Mouse (Mus musculus) hematopoietic stem cell, adult 5-6 weeks (primary cell): Measurements from ENCODE around the gene Gm13695. TPM values are rescaled to one million over a fixed set of nuclear protein-coding genes. Genes with fewer than 3 reads are reported as not detected.
"Not testable (repeated sequence)": the region's sequence is repeated elsewhere in the genome, so short reads cannot be mapped to it uniquely, and the experiment has no call there.

Experiments
- ATAC-seq, 2 experiments: fragments of 125-278 bp in 1 of 2; replicated peaks in 1 of 2; 2 replicates each; pipeline ENCODE4 v1.8.0; 2016 to 2017; ENCODE audit warnings: inconsistent platforms in 2 of 2, mild to moderate bottlenecking in 2 of 2, moderate number of reproducible peaks in 2 of 2, low read depth in 1 of 2, moderate TSS enrichment in 1 of 2; ENCODE audit not compliant: low FRiP score in 2 of 2, poor library complexity in 2 of 2, severe bottlenecking in 2 of 2, insufficient read depth in 1 of 2, low TSS enrichment in 1 of 2
- total RNA-seq: library from RNA; stranded (forward); fragments of 172-1452, 232-1000 nt; gene quantifications from 2 replicates; pipeline ENCODE4 v1.2.3, GENCODE M21; 2017

The Gm13695 gene
- total RNA-seq, result not detected in 2 replicates

DNA sequence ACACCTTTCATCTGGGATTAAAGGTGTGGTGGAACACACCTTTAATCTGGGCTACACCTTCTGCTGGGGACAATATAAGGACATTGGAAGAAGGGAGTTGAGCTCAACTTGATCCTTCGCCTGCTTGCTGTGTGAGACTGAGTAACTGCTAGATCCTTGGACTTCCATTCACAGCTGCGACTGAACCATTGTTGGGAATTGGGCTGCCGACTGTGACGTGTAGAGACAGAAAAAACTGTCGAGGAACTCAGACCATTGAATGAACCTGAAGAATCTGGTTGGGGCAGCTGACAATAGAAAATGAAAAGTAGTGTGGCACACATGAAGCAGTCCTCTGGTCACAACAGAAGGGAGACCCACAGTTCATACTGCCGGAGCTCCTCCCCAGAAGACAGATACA, at the start of gene Gm13695:
Gm13695 (plus strand) TSS at position 301 of the 400 bp plus-strand sequence.
- ATAC-seq, result not testable (repeated sequence)

GRCm38 (mm10) chr2:83929478-83930088, 37.5 kb upstream of the Gm13695 start:
- peak; percentile 100 for ATAC-seq

DNA sequence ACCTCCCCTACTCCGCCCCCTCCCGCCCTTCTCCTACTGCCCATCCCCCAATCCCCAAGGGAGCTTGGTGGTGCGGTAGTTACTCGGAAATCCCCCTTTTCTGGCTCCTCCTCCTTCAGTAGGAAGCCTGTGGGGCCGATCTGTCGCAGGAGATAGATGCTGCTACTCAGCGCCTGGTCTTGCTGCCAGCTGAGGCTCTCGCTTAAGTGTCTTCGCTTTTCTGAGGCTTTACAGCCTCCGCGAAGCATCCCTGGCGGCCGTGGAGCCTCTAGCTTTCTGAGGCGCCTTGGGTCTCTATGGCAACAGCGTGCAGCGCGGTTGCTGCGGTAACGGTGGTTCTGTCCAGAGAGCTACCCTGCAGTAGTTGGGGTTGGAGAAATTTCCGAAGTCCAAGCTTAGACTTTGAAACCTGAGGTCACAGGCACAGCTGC, 26.2 kb upstream of the Gm13695 start, which contains the start of gene Zswim2:
Zswim2 (minus strand) TSS at position 298 of the 431 bp plus-strand sequence.
- peak; percentile 93 to 98 for ATAC-seq

- no peak for ATAC-seq
These were observed 25.7 kb upstream of the Gm13695 start for GRCm38 (mm10) chr2:83941378-83941777.

GRCm38 (mm10) chr2:83941792-83942191, 25.3 kb upstream of the Gm13695 start:
- peak in 1 of 2 experiments; percentile 26; a peak in 1 of 4 replicates for ATAC-seq

DNA sequence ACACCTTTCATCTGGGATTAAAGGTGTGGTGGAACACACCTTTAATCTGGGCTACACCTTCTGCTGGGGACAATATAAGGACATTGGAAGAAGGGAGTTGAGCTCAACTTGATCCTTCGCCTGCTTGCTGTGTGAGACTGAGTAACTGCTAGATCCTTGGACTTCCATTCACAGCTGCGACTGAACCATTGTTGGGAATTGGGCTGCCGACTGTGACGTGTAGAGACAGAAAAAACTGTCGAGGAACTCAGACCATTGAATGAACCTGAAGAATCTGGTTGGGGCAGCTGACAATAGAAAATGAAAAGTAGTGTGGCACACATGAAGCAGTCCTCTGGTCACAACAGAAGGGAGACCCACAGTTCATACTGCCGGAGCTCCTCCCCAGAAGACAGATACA, 11.7 kb upstream of the Gm13695 start, which contains the start of gene Gm13698:
Gm13698 (plus strand) TSS at position 301 of the 400 bp plus-strand sequence.
- not testable (repeated sequence) for ATAC-seq

DNA sequence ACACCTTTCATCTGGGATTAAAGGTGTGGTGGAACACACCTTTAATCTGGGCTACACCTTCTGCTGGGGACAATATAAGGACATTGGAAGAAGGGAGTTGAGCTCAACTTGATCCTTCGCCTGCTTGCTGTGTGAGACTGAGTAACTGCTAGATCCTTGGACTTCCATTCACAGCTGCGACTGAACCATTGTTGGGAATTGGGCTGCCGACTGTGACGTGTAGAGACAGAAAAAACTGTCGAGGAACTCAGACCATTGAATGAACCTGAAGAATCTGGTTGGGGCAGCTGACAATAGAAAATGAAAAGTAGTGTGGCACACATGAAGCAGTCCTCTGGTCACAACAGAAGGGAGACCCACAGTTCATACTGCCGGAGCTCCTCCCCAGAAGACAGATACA, 5.9 kb upstream of the Gm13695 start, which contains the start of gene Gm13693:
Gm13693 (plus strand) TSS at position 301 of the 400 bp plus-strand sequence.
- not testable (repeated sequence) for ATAC-seq

GRCm38 (mm10) chr2:83972823-83973222, 5.7 kb downstream of the Gm13695 start, which contains the start of gene Gm13696:
Gm13696 (plus strand) TSS chr2:83973123.
- ATAC-seq, result not testable (repeated sequence)

DNA sequence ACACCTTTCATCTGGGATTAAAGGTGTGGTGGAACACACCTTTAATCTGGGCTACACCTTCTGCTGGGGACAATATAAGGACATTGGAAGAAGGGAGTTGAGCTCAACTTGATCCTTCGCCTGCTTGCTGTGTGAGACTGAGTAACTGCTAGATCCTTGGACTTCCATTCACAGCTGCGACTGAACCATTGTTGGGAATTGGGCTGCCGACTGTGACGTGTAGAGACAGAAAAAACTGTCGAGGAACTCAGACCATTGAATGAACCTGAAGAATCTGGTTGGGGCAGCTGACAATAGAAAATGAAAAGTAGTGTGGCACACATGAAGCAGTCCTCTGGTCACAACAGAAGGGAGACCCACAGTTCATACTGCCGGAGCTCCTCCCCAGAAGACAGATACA, 11.5 kb downstream of the Gm13695 start, which contains the start of gene Gm13694:
Gm13694 (plus strand) TSS at position 301 of the 400 bp plus-strand sequence.
- ATAC-seq, result not testable (repeated sequence)

DNA sequence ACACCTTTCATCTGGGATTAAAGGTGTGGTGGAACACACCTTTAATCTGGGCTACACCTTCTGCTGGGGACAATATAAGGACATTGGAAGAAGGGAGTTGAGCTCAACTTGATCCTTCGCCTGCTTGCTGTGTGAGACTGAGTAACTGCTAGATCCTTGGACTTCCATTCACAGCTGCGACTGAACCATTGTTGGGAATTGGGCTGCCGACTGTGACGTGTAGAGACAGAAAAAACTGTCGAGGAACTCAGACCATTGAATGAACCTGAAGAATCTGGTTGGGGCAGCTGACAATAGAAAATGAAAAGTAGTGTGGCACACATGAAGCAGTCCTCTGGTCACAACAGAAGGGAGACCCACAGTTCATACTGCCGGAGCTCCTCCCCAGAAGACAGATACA, 17.3 kb downstream of the Gm13695 start, which contains the start of gene Gm13697:
Gm13697 (plus strand) TSS at position 301 of the 400 bp plus-strand sequence.
- ATAC-seq, result not testable (repeated sequence)

DNA sequence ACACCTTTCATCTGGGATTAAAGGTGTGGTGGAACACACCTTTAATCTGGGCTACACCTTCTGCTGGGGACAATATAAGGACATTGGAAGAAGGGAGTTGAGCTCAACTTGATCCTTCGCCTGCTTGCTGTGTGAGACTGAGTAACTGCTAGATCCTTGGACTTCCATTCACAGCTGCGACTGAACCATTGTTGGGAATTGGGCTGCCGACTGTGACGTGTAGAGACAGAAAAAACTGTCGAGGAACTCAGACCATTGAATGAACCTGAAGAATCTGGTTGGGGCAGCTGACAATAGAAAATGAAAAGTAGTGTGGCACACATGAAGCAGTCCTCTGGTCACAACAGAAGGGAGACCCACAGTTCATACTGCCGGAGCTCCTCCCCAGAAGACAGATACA, 23.1 kb downstream of the Gm13695 start, which contains the start of gene Gm13691:
Gm13691 (plus strand) TSS at position 301 of the 400 bp plus-strand sequence.
- ATAC-seq, result not testable (repeated sequence)

GRCm38 (mm10) chr2:83993639-83994255, 26.6 kb downstream of the Gm13695 start:
- ATAC-seq, result peak; percentile 96 to 99

- not testable (repeated sequence) for ATAC-seq
These were observed 27.4 kb downstream of the Gm13695 start for GRCm38 (mm10) chr2:83994526-83994925.

GRCm38 (mm10) chr2:84008913-84009312, 41.8 kb downstream of the Gm13695 start:
- no peak for ATAC-seq

- peak; percentile 69 to 76; a peak in 3 of 4 replicates for ATAC-seq
These were observed 42.7 kb downstream of the Gm13695 start for GRCm38 (mm10) chr2:84009818-84010217.

DNA sequence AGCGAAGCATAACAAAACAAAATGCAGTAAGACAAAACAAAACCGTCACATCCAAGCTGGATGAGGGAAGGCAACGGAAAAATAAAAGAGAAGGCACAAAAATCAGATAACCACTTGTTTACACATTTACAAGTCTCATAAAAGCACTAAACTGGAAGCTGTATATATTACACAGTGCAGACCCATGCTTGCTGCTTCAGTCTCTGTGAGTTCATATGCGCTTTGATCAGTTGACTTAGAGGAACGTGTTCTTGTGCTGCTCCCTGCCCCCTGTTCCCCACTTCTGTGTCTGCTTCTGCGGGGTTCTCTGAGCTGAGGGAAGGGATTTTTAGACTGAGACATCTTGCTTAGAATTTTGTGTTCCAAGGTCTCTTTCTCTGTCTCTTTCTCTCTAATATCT, 47.5 kb downstream of the Gm13695 start:
- no peak for ATAC-seq

DNA sequence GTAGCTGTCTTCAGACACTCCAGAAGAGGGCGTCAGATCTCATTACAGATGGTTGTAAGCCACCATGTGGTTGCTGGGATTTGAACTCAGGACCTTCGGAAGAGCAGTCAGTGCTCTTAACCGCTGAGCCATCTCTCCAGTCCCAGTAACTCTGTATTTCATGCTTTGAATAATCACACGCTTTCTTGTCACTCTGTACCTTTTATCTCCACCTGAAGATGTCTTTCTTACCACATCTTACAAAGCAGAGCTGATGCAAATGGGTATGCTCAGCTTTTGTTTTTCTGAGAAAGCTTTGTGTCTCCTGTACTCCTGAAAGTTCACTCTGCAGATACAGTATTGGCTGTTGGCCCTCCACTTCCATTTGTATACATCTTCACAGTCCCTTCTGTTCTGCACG, 49.2 kb downstream of the Gm13695 start:
- not testable (repeated sequence) for ATAC-seq

DNA sequence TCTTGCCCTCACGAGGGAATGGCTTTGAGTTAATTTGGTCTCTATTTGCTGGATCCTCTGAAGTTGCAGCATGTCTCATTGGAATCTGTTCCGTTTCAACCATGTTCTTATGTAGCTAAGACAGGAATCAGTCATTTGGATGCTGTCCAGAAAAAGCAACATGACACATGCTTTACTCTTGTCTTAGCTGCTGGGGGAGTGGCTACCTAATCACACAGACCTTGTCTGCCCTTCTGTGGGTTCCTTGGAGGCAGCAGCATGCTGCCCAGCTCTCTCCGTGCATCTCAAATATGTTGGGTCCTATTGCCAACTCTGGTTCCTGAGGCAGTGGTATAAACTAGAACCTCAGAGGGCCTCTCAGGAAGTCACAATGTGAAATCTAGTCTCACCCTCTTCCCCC, 51.2 kb downstream of the Gm13695 start:
- ATAC-seq, result peak; percentile 33 to 49; a peak in 3 of 4 replicates
